Mouse (Mus musculus) B cell, adult 2 months (primary cell): ENCODE measurements around the gene Gspt1.

Experiments
- DNase-seq, 2 experiments: peaks; one replicate each; pipeline ENCODE4 v3.0.0; 2022

Gene Gspt1

DNA sequence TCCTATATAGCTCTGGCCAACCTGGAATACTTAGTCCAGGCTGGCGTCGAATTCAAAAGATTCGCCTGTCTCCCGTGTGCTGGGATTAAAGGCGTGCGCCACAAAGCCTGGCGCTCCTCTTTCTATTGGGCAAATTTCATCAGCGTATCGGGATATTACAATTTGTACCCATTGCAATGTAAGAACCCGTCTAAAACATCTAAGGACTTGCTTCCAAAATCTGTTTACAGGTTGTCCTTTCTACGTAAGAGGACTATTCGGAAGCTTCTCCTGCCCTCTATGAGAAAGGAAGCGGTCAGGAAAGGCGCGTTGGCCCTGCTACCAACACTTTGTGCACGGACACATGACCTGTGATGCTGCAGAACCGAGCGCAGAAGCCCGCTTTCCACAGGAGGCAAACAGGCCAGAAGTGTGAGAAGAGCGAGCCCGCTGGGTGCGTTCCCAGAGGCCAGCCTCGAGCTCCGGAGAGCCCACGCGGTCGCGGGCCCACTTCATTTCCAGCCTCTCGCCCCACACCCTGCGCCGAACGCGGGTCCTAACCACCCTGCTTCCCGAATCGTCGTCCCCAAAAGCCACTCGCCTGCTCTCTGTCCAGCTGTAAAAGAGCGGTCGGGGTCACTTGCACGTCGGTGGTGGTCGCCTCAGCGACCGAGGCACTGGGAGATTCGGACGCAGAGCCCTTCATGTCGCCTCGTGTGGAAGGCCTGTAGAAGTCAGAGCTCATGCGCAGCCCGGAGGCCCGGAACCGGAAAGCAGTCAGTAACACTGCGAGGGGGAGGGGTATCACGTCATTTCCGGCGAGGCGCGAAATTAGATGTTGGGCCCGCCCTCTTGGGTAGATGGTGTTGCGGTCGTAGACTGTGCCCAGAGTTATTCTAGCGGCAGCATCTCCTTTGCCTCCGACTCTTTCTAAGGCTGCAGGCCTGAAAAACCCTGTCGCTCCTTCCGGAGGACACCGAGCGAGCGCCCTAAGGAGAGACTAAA lies 51.3 kb downstream of the Gspt1 start, which contains the start of gene Rsl1d1:
TSS of gene Rsl1d1 (minus strand) at position 761 of the 984 bp plus-strand sequence.
- DNase-seq = peak; percentile 94 to 95

DNA sequence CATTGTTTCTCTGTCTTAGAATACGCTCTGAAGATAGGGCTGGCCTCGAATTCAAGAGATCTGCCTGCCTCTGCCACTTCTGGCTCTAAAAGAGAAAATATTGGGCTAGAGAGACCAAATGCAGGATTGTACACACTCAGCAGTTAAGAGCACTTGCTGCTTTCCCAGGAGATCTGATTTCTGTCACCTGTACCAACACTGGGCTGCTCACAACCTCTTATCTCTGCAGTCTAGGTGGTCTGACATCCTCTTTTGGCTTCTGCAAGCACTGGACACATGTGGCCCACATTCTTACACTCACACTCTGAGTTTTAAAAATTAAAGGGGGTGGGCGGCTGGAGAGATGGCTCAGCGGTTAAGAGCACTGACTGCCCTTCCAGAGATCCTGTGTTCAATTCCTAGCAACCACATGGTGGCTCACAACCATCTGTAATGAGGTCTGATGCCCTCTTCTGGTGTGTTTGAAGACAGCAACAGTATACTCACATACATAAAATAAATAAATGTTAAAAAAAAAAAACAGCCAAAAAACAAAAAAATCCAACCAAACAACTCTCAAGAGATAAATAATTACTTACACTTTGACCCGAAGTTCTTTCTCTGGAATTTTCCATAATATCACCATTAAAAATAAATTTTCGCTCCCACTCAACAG lies 52.3 kb downstream of the Gspt1 start:
- DNase-seq = no peak

DNA sequence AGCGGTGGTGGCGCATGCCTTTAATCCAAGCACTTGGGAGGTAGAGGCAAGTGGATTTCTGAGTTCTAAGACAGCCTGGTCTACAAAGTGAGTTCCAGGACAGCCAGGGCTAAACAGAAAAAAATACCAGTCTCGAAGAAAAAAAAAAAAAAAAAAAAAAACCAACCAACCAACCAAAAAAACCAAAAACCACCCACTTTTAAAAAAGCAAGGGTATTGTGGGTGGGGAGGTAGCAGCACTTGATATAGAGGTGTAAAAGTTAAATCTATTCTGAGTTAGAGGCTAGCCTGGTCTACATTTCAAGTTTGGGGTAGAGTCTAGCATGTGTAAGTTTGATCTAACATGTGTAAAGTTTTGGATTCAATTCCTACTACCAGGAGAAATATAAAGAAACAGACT lies 53.9 kb downstream of the Gspt1 start:
- DNase-seq = no peak

GRCm38 (mm10) chr16:11198467-11198866 lies 55.7 kb downstream of the Gspt1 start:
- DNase-seq = no peak

GRCm38 (mm10) chr16:11197052-11197451 lies 57.1 kb downstream of the Gspt1 start:
- DNase-seq = no peak

- DNase-seq = no peak
Observed at GRCm38 (mm10) chr16:11193231-11193630, 60.9 kb downstream of the Gspt1 start.

DNA sequence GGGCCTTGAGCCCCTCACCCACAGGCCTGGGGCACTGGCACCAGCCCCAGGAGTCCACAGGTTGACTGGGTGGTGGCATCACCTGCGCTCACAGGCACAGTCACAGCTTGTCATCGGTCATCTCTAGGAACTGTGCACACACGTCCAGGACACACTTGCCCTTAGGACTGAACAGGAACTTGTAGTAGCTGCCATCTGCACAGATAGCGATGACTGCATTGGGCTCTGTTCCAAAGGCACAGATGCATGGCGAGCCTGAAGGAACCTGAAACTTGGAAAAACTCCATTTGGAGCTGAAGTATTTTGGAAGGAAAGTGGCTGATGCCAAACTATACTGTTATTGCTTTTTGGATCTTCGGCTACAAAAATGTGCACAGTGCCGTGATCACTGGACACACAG lies 64.0 kb downstream of the Gspt1 start:
- DNase-seq = no peak

DNA sequence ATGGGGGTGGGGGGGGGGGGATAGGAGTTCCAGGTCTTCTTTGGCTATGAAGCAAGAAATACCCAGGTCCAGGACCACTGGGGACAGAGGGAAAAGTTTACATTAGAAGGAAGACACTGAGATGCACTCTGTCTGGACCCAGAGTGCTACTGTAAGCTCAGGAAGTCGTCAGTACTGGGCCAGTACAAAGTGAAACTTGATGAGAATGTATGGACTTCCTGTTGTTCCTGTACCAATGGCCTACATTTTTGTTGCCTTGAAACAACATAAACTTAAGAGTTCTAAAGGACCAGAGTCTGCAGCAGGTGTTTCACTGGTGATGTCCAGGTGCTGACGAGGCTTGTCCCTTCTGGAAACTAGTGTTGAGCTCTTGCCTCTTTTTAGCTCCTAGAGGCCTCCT lies 76.7 kb downstream of the Gspt1 start:
- DNase-seq = no peak

DNA sequence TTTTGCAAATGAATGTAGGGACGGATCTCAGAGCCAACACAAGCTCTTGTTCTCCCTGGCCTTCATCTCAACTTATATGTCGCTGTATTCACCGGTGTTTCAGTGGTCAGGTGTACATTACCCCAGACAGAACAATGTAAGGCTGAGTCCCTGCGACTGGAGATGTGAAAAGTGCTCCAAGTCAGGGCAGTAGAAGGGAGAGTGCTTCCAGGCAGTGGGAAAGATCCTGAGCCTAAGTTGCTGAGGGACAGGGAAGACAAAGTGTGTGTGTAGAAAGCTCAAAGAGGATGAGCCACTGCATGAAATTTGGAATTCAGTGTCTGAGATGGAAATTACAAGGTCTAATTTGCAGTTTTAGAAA lies 77.3 kb downstream of the Gspt1 start:
- no peak for DNase-seq

DNA sequence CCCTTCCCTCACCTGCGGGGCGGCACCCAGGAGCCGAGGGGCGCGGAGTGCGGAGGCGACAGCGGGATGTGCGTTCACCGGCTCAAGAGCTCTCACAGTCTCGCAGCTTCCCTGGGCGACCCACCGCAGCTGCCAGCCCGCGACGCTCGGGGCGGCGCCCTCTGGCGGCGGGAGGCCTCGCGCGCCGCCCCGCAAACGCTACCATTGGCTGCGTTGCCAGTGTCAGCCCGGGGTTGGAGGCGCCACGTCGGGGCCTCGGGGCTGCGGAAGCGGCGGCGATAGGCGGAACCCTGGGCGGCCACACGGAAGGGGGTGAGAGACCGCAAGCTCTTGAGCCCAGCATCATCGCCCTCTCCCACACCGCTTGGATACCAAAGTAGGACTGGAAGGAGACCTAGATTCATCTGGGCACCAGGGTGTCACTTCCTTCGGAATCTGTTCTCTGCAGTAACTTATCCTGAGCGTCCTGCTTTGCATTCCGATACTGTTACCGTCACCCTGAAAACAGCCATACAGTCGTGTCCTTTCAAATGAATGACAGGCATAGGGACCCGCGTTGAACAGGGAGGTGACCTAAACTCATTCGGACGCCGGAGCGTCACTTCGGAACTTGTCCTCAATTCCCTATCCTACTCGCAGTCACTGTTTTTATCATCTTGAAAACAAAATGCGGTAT lies 77.8 kb downstream of the Gspt1 start, which contains the start of gene Zc3h7a:
TSS of gene Zc3h7a (minus strand) at position 186 of the 676 bp plus-strand sequence.
- peak; percentile 93 to 94 for DNase-seq

DNA sequence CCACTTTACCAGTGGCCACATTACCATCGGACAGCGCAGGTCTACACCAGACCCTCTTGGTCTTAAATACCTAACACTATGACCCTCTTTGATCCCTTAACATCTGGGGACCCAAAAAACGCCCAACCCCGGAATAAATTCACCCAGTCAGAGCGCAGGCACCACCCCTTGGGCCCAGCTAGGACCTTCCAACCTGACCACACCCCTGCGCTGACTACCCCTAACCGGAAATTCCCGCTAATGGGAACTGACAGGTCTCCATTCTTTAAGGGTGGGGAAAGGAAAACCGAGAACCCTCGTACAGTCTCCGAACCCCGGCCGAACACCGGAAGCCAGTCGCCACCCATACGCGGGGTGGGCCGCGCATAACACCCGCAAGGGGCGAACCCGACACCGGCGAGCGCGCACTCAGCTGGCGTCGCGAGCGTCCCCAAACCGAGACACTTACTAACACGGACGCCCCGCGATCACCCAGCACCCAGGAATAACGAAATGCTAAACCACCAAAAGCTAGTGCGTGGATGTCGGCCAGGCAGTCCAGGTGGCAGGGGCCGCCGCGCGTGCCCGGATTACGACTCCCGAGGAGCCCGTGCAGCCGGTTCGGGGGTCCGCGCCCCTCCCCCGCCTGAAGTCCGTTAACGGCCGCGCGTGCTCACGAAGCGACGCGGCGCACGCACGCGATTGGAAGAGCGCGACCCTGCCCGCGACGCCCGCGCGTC lies 78.5 kb downstream of the Gspt1 start:
- peak; percentile 67 to 74 for DNase-seq

DNA sequence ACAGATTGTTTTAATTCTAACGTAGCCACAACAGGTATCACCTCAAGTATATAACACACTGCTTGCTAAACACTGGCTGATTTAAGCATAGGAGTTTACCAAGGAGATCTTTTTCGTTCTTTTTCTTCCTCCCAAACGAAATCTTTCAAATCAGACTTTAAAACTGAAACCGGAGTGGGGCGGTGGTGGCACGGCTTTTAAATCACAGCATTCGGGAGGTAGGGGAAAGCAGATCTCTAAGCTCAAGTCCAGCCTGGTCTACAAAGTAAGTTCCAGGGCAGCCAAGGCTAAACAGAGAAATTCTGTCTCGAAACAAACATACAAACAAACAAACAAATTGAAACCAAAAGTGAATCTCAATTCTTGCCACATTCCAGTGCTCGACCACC lies 79.0 kb downstream of the Gspt1 start:
- no peak for DNase-seq

DNA sequence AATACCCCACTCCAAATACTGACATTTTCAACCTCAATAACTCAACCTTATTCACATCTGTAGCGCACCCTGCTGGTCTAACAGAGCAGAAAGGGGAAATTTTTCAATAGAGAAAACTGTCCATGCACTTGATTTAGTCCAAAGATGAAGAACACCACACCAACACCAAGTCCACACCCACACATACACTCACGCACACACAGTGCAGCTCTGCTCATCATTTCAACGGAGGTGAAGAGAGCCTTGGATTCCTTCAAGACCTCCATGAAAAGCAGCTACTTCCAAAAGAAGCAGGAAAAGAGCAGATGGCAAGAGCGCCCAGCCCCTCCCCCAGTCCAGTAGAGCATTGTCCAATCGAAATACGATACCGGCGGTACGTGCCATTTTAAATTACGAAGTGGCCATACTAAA lies 79.4 kb downstream of the Gspt1 start:
- peak; percentile 81 for DNase-seq

GRCm38 (mm10) chr16:11171679-11172078 lies 82.4 kb downstream of the Gspt1 start:
- DNase-seq = no peak
